Mouse (Mus musculus): ENCODE measurements around the gene Hspd1. TPM values are rescaled to one million over a fixed set of nuclear protein-coding genes. Genes with fewer than 3 reads are reported as not detected.

Gene Hspd1
- 16.7 and 37.0 TPM in 2 replicates for polyA plus RNA-seq (2012; rRNA removed; ENCODE audit: low replicate concordance)

DNA sequence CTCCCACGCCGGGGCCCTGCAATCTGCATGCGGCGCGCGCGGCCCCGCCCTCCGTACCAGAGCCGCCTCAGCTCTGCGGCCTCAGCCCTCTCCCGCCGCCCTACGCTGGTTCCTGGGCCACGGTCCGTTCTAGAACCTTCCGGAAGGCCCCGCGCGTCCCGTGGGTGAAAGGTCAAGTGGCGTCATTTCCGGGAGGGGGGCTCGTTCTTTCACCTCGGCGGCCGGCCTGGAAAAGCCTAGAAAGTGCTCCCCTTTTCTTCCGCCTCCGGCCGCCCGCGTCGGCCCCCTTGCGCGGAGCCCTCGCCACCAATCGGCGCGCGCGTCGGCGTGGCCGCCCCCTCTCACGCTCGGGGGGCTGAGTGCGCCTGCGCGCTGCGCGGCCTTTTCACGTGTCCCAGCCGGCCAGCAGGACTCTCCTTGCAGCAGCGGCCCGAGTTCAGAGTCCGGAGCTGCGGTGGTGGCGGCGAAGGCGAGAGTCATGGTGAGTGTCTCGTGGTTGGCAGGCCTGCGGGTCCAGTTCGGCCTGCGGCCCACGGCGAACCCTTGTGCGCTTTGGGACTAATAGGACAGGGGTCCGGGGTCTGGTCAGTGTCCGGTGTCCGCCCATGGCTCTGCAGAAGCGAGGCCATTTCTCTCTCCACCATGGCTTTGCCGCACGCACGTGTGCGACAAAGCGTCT lies at the start of gene Hspd1, which contains the start of gene Hspe1:
TSS of gene Hspd1 (minus strand) at position 312 of the 679 bp plus-strand sequence.
TSS of gene Hspe1 (plus strand) at position 201 of the 679 bp plus-strand sequence.

DNA sequence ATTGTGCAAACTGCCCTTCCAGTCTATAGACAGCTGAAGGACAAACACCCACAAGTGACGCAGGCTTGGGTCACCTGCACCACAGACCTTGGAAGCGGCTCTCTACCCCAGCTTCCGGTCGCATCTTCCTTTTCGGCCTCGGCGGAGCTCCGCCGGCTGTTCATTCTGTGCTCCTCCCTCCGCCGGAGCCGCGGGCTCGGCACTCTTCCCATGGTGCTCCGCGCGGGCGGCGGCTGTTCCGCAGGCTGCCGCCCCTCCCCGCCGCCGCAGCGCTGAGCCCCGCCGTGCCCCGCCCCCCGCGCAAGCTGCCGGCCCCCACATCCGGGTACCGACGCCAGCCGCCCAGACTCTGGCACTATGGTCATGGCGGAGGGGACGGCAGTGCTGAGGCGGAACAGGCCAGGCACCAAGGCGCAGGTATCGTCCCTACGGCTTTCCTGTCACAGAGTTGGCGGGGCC lies 42.9 kb upstream of the Hspd1 start, which contains the start of gene Mob4:
TSS of gene Mob4 (plus strand) at position 289 of the 459 bp plus-strand sequence.

GRCm38 (mm10) chr1:55052355-55052953 lies 35.6 kb downstream of the Hspd1 start, which contains the start of gene Coq10b:
Coq10b (plus strand) TSS chr1:55052770.

Other genes with a start within 250 kb of the Hspd1 start
- 25.8 and 48.5 TPM in 2 replicates for gene Ankrd44, start 161.9 kb downstream of the Hspd1 start, polyA plus RNA-seq (2012; rRNA removed; ENCODE audit: low replicate concordance)
- gene Sf3b1, start 60.8 kb downstream of the Hspd1 start, polyA plus RNA-seq (2012; rRNA removed; ENCODE audit: low replicate concordance) = 27.5 and 66.2 TPM in 2 replicates
- gene Coq10b, start 35.5 kb downstream of the Hspd1 start, polyA plus RNA-seq (2012; rRNA removed; ENCODE audit: low replicate concordance) = 6.0 and 9.3 TPM in 2 replicates
- 18.2 and 20.3 TPM in 2 replicates for gene Hspe1, start 111 bp downstream of the Hspd1 start, polyA plus RNA-seq (2012; rRNA removed; ENCODE audit: low replicate concordance)
- 4.9 and 18.6 TPM in 2 replicates for gene Mob4, start 43.0 kb upstream of the Hspd1 start, polyA plus RNA-seq (2012; rRNA removed; ENCODE audit: low replicate concordance)
- gene Rftn2, start 138.5 kb upstream of the Hspd1 start, polyA plus RNA-seq (2012; rRNA removed; ENCODE audit: low replicate concordance) = 2.0 and 3.3 TPM in 2 replicates
- 2.0 and 2.9 TPM in 2 replicates for gene Mars2, start 148.9 kb upstream of the Hspd1 start, polyA plus RNA-seq (2012; rRNA removed; ENCODE audit: low replicate concordance)